Comparison of ENCODE assay signal across 19 mouse cellular contexts in the genomic region with DNA sequence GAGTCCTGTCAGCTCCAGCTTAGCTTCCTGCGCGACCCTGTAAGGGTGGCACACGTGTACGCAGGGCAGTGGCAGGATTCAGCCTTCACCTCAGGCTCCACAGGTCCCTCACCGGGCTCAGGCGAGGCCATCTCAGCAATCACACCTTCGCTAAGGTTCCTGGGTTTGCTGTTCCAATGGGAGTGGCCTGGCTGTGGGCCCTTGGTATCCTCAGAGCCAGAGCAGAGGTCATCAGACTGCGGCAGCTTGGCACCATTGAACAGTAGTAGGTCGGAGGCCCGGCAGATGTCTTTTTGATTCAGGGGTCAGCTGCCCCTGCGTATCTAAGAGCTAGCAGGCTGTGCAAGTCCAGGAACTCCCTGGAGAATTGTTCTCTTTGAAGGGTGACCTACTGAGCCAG.
DNase-seq lines count a peak whose midpoint lies in the region; ATAC-seq and TF ChIP-seq lines count a peak whose summit lies in the region.
"Had no signal": no experiment of that assay in that cellular context is flagged by ENCODE, and none has a peak within 500 bp of the region (broad histone marks: within the 10 kb centered on the region; RNA-seq: fewer than 3 reads in every experiment).

No protein-coding gene starts in this region.

- peaks cover 50% of the 10 kb centered on the region for H3K4me1 ChIP-seq in forebrain, embryonic 15.5 days
- H3K4me1 ChIP-seq in forebrain, embryonic 12.5 days, result peaks cover 43% of the 10 kb centered on the region
- peaks cover 9% of the 10 kb centered on the region for H3K4me1 ChIP-seq in intestine, embryonic 16.5 days (ENCODE audit: control insufficient read depth, insufficient read depth, low read length)
- peaks cover 3% of the 10 kb centered on the region; the same call in 1 of the 2 replicates for H3K4me1 ChIP-seq in intestine, postnatal 0 days (replicated peaks; ENCODE audit: control insufficient read depth, insufficient read depth, low read length)
- peaks cover 54% of the 10 kb centered on the region for H3K4me1 ChIP-seq in embryonic facial prominence, embryonic 15.5 days

- no peaks in the 10 kb centered on the region for H3K27me3 ChIP-seq in forebrain, embryonic 15.5 days
- H3K27me3 ChIP-seq in forebrain, embryonic 12.5 days, result 0 out of 2 replicates have a peak, but pooled peaks cover 4% of the 10 kb centered on the region
- H3K27me3 ChIP-seq in intestine, embryonic 16.5 days (replicated peaks; ENCODE audit: control insufficient read depth, insufficient read depth, low read length), result no peaks in the 10 kb centered on the region
- H3K27me3 ChIP-seq in intestine, postnatal 0 days (replicated peaks; ENCODE audit: control insufficient read depth, insufficient read depth, low read length), result no peaks in the 10 kb centered on the region
- no peaks in the 10 kb centered on the region for H3K27me3 ChIP-seq in embryonic facial prominence, embryonic 15.5 days
- H3K27me3 ChIP-seq: embryonic facial prominence, embryonic 13.5 days; heart, embryonic 13.5 days had no signal

- H3K27ac ChIP-seq in forebrain, embryonic 15.5 days (replicated peaks), result peak overlapping the region; percentile 72; the same call in 1 of the 2 replicates
- H3K27ac ChIP-seq in forebrain, embryonic 12.5 days, result no peak overlapping the region
- H3K27ac ChIP-seq in intestine, embryonic 16.5 days (ENCODE audit: low read length), result no peak overlapping the region
- no peak overlapping the region for H3K27ac ChIP-seq in intestine, postnatal 0 days (ENCODE audit: low read depth, low read length)
- H3K27ac ChIP-seq in embryonic facial prominence, embryonic 15.5 days (replicated peaks), result 0 out of 2 replicates have a peak overlapping the region, but pooled peaks have one; percentile 22
- H3K27ac ChIP-seq: kidney, postnatal 0 days; left cerebral cortex, adult 2 months; liver, embryonic 15.5 days had no signal

- no peaks in the 10 kb centered on the region for H3K9me3 ChIP-seq in forebrain, embryonic 15.5 days
- H3K9me3 ChIP-seq in forebrain, embryonic 12.5 days, result no peaks in the 10 kb centered on the region
- peaks cover 5% of the 10 kb centered on the region; the same call in 1 of the 2 replicates for H3K9me3 ChIP-seq in intestine, embryonic 16.5 days (ENCODE audit: control insufficient read depth, low read length)
- no peaks in the 10 kb centered on the region for H3K9me3 ChIP-seq in intestine, postnatal 0 days (ENCODE audit: control insufficient read depth)
- H3K9me3 ChIP-seq in embryonic facial prominence, embryonic 15.5 days (replicated peaks), result no peaks in the 10 kb centered on the region
- H3K9me3 ChIP-seq: embryonic facial prominence, embryonic 13.5 days; heart, embryonic 13.5 days; liver, embryonic 15.5 days had no signal

- H3K4me2 ChIP-seq in forebrain, embryonic 15.5 days (replicated peaks), result no peak overlapping the region
- no peak overlapping the region for H3K4me2 ChIP-seq in forebrain, embryonic 12.5 days
- H3K4me2 ChIP-seq in intestine, embryonic 16.5 days (ENCODE audit: low read depth, low read length), result no peak overlapping the region
- no peak overlapping the region for H3K4me2 ChIP-seq in intestine, postnatal 0 days (replicated peaks; ENCODE audit: low read depth)
- H3K4me2 ChIP-seq in embryonic facial prominence, embryonic 15.5 days (replicated peaks), result no peak overlapping the region
- H3K4me2 ChIP-seq: embryonic facial prominence, embryonic 13.5 days; heart, embryonic 13.5 days; liver, embryonic 15.5 days had no signal

- H3K9ac ChIP-seq in forebrain, embryonic 15.5 days (replicated peaks), result no peak overlapping the region
- no peak overlapping the region for H3K9ac ChIP-seq in forebrain, embryonic 12.5 days
- H3K9ac ChIP-seq in intestine, embryonic 16.5 days (ENCODE audit: low read depth, low read length), result no peak overlapping the region
- H3K9ac ChIP-seq in intestine, postnatal 0 days (ENCODE audit: low read depth, low read length), result no peak overlapping the region
- no peak overlapping the region for H3K9ac ChIP-seq in embryonic facial prominence, embryonic 15.5 days
- H3K9ac ChIP-seq: embryonic facial prominence, embryonic 13.5 days; heart, embryonic 13.5 days; liver, embryonic 15.5 days had no signal

- no peak for TF ChIP-seq CTCF in intestine, postnatal 0 days (IDR thresholded peaks at IDR 0.05; ENCODE audit: low read depth)

- 90% methylated on average over 11 of the region's 11 CpGs for WGBS in forebrain, embryonic 15.5 days
- 85% methylated on average over 11 of the region's 11 CpGs for WGBS in forebrain, embryonic 12.5 days
- 83% methylated on average over 11 of the region's 11 CpGs for WGBS in intestine, embryonic 16.5 days
- 67% methylated on average over 11 of the region's 11 CpGs for WGBS in intestine, postnatal 0 days
- WGBS in embryonic facial prominence, embryonic 15.5 days, result 84% methylated on average over 11 of the region's 11 CpGs

- H3K36me3 ChIP-seq in forebrain, embryonic 15.5 days, result no peaks in the 10 kb centered on the region
- no peaks in the 10 kb centered on the region for H3K36me3 ChIP-seq in forebrain, embryonic 12.5 days (replicated peaks)
- H3K36me3 ChIP-seq in intestine, embryonic 16.5 days (ENCODE audit: control insufficient read depth, insufficient read depth, low read length), result no peaks in the 10 kb centered on the region
- no peaks in the 10 kb centered on the region for H3K36me3 ChIP-seq in intestine, postnatal 0 days (ENCODE audit: control insufficient read depth, insufficient read depth)
- H3K36me3 ChIP-seq in embryonic facial prominence, embryonic 15.5 days, result no peaks in the 10 kb centered on the region
- H3K36me3 ChIP-seq: embryonic facial prominence, embryonic 13.5 days; heart, embryonic 13.5 days; liver, embryonic 15.5 days had no signal

- H3K4me3 ChIP-seq in forebrain, embryonic 15.5 days, result no peak overlapping the region
- H3K4me3 ChIP-seq in forebrain, embryonic 12.5 days (replicated peaks), result no peak overlapping the region
- no peak overlapping the region for H3K4me3 ChIP-seq in intestine, embryonic 16.5 days (ENCODE audit: low read length)
- no peak overlapping the region for H3K4me3 ChIP-seq in intestine, postnatal 0 days (ENCODE audit: low read depth, low read length)
- H3K4me3 ChIP-seq in embryonic facial prominence, embryonic 15.5 days (replicated peaks), result no peak overlapping the region
- H3K4me3 ChIP-seq: embryonic facial prominence, embryonic 13.5 days; heart, embryonic 13.5 days; left cerebral cortex, adult 2 months; liver, embryonic 15.5 days had no signal

- peak; percentile 64 for DNase-seq in adrenal gland, postnatal 10 days
- no peak for DNase-seq in adrenal gland, adult 2 months
- DNase-seq: cerebellum, postnatal 10 days; gastrocnemius, postnatal 14 days; lung, postnatal 4 days; right cerebral cortex, adult 18-20 months; right cerebral cortex, postnatal 4 days; thymus, postnatal 25 days had no signal

- ATAC-seq in forebrain, embryonic 15.5 days (replicated peaks), result no peak
- ATAC-seq in forebrain, embryonic 12.5 days (ENCODE audit: low FRiP score), result no peak
- 0 out of 2 replicates have a peak, but pooled peaks have one; percentile 6 for ATAC-seq in intestine, embryonic 16.5 days
- ATAC-seq in intestine, postnatal 0 days, result no peak
- no peak for ATAC-seq in embryonic facial prominence, embryonic 15.5 days (ENCODE audit: insufficient number of reproducible peaks, low FRiP score, low TSS enrichment, low read depth)
- no peak for ATAC-seq in activated CD4-positive, CD25-positive, alpha-beta regulatory T cell, adult 4 months

Comparison
In these comparisons a context has a peak if more than half of its experiments do, and no peak if none do; other contexts are left out.
1. H3K27ac ChIP-seq: peak in forebrain, embryonic 15.5 days (single experiment) and embryonic facial prominence, embryonic 15.5 days (single experiment); none in forebrain, embryonic 12.5 days (single experiment), intestine, embryonic 16.5 days (single experiment) and intestine, postnatal 0 days (single experiment).